9 mouse cellular contexts compared by ENCODE assay signal in genomic region chr3:27616421-27617236, GRCm38 (mm10).
A peak's percentile ranks its signal among the peaks of the same experiment; 100 is the strongest.
DNase-seq lines count a peak whose midpoint lies in the region; ATAC-seq lines count a peak whose summit lies in the region.
"Had no signal": no experiment of that assay in that cellular context is flagged by ENCODE, and none has a peak within 500 bp of the region (broad histone marks: within the 10 kb centered on the region; RNA-seq: fewer than 3 reads in every experiment).

No protein-coding gene starts in this region.

- no peaks in the 10 kb centered on the region for H3K36me3 ChIP-seq in neural tube, embryonic 13.5 days
- no peaks in the 10 kb centered on the region for H3K36me3 ChIP-seq in neural tube, embryonic 15.5 days
- peaks cover 17% of the 10 kb centered on the region for H3K36me3 ChIP-seq in embryonic facial prominence, embryonic 13.5 days
- H3K36me3 ChIP-seq in limb, embryonic 15.5 days: peaks cover 10% of the 10 kb centered on the region
- H3K36me3 ChIP-seq in stomach, embryonic 14.5 days (ENCODE audit: control insufficient read depth, insufficient read depth, low read length): no peaks in the 10 kb centered on the region; the same call in 1 of the 2 replicates
- H3K36me3 ChIP-seq: G1E had no signal

- H3K4me1 ChIP-seq in neural tube, embryonic 13.5 days (replicated peaks): peaks cover 34% of the 10 kb centered on the region
- H3K4me1 ChIP-seq in neural tube, embryonic 15.5 days: peaks cover 35% of the 10 kb centered on the region
- H3K4me1 ChIP-seq in embryonic facial prominence, embryonic 13.5 days: peaks cover 29% of the 10 kb centered on the region
- peaks cover 32% of the 10 kb centered on the region for H3K4me1 ChIP-seq in limb, embryonic 15.5 days
- H3K4me1 ChIP-seq in stomach, embryonic 14.5 days (ENCODE audit: control insufficient read depth, insufficient read depth, low read length): peaks cover 39% of the 10 kb centered on the region

- no peak overlapping the region for H3K9ac ChIP-seq in neural tube, embryonic 13.5 days
- no peak overlapping the region for H3K9ac ChIP-seq in neural tube, embryonic 15.5 days (replicated peaks)
- no peak overlapping the region for H3K9ac ChIP-seq in embryonic facial prominence, embryonic 13.5 days
- H3K9ac ChIP-seq in limb, embryonic 15.5 days: no peak overlapping the region
- H3K9ac ChIP-seq in stomach, embryonic 14.5 days (replicated peaks; ENCODE audit: low read depth, low read length): no peak overlapping the region

- H3K9me3 ChIP-seq in neural tube, embryonic 13.5 days: no peaks in the 10 kb centered on the region
- H3K9me3 ChIP-seq in neural tube, embryonic 15.5 days (replicated peaks): no peaks in the 10 kb centered on the region
- H3K9me3 ChIP-seq in embryonic facial prominence, embryonic 13.5 days: no peaks in the 10 kb centered on the region
- H3K9me3 ChIP-seq in limb, embryonic 15.5 days: no peaks in the 10 kb centered on the region
- H3K9me3 ChIP-seq in stomach, embryonic 14.5 days (ENCODE audit: control insufficient read depth, low read depth, low read length): no peaks in the 10 kb centered on the region
- H3K9me3 ChIP-seq: G1E had no signal

- no peak overlapping the region for H3K27ac ChIP-seq in neural tube, embryonic 13.5 days (replicated peaks)
- H3K27ac ChIP-seq in neural tube, embryonic 15.5 days (replicated peaks): no peak overlapping the region
- peak overlapping the region; percentile 17; the same call in 1 of the 2 replicates for H3K27ac ChIP-seq in embryonic facial prominence, embryonic 13.5 days
- peak overlapping the region; percentile 69 for H3K27ac ChIP-seq in limb, embryonic 15.5 days
- H3K27ac ChIP-seq in stomach, embryonic 14.5 days (ENCODE audit: low read length): no peak overlapping the region; the same call in 1 of the 2 replicates

- 75% methylated on average over 19 of the region's 19 CpGs for WGBS in neural tube, embryonic 13.5 days
- 73% methylated on average over 19 of the region's 19 CpGs for WGBS in neural tube, embryonic 15.5 days
- 50% methylated on average over 19 of the region's 19 CpGs for WGBS in embryonic facial prominence, embryonic 13.5 days
- 49% methylated on average over 19 of the region's 19 CpGs for WGBS in limb, embryonic 15.5 days
- WGBS in stomach, embryonic 14.5 days: 51% methylated on average over 19 of the region's 19 CpGs

- ATAC-seq in neural tube, embryonic 13.5 days (ENCODE audit: low read depth): peak; percentile 56; the same call in 1 of the 2 replicates
- ATAC-seq in neural tube, embryonic 15.5 days (ENCODE audit: low FRiP score): no peak; the same call in 1 of the 2 replicates
- no peak for ATAC-seq in embryonic facial prominence, embryonic 13.5 days (ENCODE audit: insufficient number of reproducible peaks, insufficient read depth, low FRiP score, low TSS enrichment, low read depth)
- no peak for ATAC-seq in limb, embryonic 15.5 days (ENCODE audit: insufficient number of reproducible peaks, low FRiP score, low TSS enrichment, low read depth)
- ATAC-seq in stomach, embryonic 14.5 days (ENCODE audit: insufficient number of reproducible peaks, insufficient read depth, low FRiP score, low read depth): 0 out of 2 replicates have a peak, but pooled peaks have one; percentile 30
- no peak for ATAC-seq in erythroblast, adult 5-6 weeks (replicated peaks; ENCODE audit: low FRiP score, poor library complexity, severe bottlenecking)
- no peak for ATAC-seq in CD4-positive, CD25-positive, alpha-beta regulatory T cell, adult 4 months

- no peak overlapping the region for H3K4me2 ChIP-seq in neural tube, embryonic 13.5 days
- no peak overlapping the region for H3K4me2 ChIP-seq in neural tube, embryonic 15.5 days
- H3K4me2 ChIP-seq in embryonic facial prominence, embryonic 13.5 days: no peak overlapping the region
- H3K4me2 ChIP-seq in limb, embryonic 15.5 days: no peak overlapping the region
- no peak overlapping the region for H3K4me2 ChIP-seq in stomach, embryonic 14.5 days (replicated peaks; ENCODE audit: low read depth, low read length)

- intact Hi-C loops in heart, postnatal 10 days (cut with DNase I): no loop called here

- H3K27me3 ChIP-seq in neural tube, embryonic 13.5 days: no peaks in the 10 kb centered on the region
- no peaks in the 10 kb centered on the region for H3K27me3 ChIP-seq in neural tube, embryonic 15.5 days (replicated peaks)
- no peaks in the 10 kb centered on the region for H3K27me3 ChIP-seq in embryonic facial prominence, embryonic 13.5 days
- H3K27me3 ChIP-seq in limb, embryonic 15.5 days: no peaks in the 10 kb centered on the region
- H3K27me3 ChIP-seq in stomach, embryonic 14.5 days (ENCODE audit: control insufficient read depth, insufficient read depth, low read length): no peaks in the 10 kb centered on the region

- peak; percentile 82 for DNase-seq in heart, postnatal 10 days

- H3K4me3 ChIP-seq in neural tube, embryonic 13.5 days: no peak overlapping the region
- no peak overlapping the region for H3K4me3 ChIP-seq in neural tube, embryonic 15.5 days (replicated peaks)
- H3K4me3 ChIP-seq in embryonic facial prominence, embryonic 13.5 days: no peak overlapping the region
- no peak overlapping the region for H3K4me3 ChIP-seq in limb, embryonic 15.5 days
- H3K4me3 ChIP-seq in stomach, embryonic 14.5 days (ENCODE audit: low read depth, low read length): no peak overlapping the region

Comparison
In these comparisons a context has a peak if more than half of its experiments do, and no peak if none do; other contexts are left out.
1. ATAC-seq: peak in neural tube, embryonic 13.5 days (single experiment) and stomach, embryonic 14.5 days (single experiment); none in neural tube, embryonic 15.5 days (single experiment), embryonic facial prominence, embryonic 13.5 days (single experiment), limb, embryonic 15.5 days (single experiment), erythroblast, adult 5-6 weeks (single experiment) and CD4-positive, CD25-positive, alpha-beta regulatory T cell, adult 4 months (single experiment).
2. H3K27ac ChIP-seq: peak in embryonic facial prominence, embryonic 13.5 days (single experiment) and limb, embryonic 15.5 days (single experiment); none in neural tube, embryonic 13.5 days (single experiment), neural tube, embryonic 15.5 days (single experiment) and stomach, embryonic 14.5 days (single experiment).